Mouse (Mus musculus) central nervous system, embryonic 14 days (tissue): ENCODE results near the gene Ffar4. TPM values are rescaled to one million over a fixed set of nuclear protein-coding genes. Genes with fewer than 3 reads are reported as not detected.

Experiments used
- polyA plus RNA-seq: library from polyadenylated mRNA; depleted of rRNA; stranded (reverse); fragments of >200 nt; gene quantifications from 2 replicates; pipeline ENCODE4 v1.2.3, GENCODE M21; 2012; rRNA removed

Gene Ffar4
- polyA plus RNA-seq: 0.10 TPM in 1 of 2 replicates, not detected in the other

DNA sequence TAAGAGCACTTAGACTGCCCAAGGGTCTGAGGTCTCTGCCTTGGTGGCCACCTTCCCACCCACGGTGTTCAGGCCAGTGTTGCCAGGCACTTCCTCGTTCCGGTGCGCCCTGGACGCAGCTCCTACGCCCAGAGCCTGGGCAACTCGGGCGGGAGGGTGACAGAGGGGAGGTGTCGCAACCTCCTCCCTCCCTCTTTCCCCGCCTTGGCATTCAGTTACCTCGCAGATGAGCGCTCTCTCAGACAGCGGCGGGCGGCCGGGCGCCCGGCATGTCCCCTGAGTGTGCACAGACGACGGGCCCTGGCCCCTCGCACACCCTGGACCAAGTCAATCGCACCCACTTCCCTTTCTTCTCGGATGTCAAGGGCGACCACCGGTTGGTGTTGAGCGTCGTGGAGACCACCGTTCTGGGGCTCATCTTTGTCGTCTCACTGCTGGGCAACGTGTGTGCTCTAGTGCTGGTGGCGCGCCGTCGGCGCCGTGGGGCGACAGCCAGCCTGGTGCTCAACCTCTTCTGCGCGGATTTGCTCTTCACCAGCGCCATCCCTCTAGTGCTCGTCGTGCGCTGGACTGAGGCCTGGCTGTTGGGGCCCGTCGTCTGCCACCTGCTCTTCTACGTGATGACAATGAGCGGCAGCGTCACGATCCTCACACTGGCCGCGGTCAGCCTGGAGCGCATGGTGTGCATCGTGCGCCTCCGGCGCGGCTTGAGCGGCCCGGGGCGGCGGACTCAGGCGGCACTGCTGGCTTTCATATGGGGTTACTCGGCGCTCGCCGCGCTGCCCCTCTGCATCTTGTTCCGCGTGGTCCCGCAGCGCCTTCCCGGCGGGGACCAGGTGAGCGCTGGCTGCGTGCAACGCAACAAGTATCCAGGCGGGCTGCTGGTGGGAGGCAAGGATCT is at the start of gene Ffar4:
Ffar4 (plus strand) TSS at position 214 of the 901 bp plus-strand sequence.

DNA sequence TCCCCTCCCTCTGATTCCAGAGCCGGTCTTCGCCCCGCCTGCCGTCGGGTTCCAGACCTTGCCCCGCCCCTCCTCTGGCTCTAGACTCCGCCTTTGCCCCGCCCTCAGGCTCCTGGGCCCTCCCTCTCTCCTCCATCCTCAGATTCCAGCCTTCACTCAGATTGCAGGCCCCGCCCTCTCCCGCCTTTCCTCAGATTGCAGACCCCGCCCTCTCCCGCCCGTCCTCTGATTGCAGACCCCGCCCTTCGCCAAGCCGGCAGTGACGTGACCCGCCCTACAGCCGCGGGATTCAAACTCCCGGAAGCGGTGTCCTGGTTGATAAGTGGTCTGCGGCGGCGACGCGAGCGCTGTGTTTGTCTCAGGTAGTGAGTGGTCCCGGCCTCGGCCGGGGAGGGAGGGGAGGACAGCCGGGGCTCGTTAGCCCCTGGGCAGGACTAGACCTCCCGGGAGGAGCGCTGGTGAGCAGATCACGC is 42.1 kb upstream of the Ffar4 start, which contains the start of gene Cep55:
Cep55 (plus strand) TSS at position 292 of the 473 bp plus-strand sequence.

DNA sequence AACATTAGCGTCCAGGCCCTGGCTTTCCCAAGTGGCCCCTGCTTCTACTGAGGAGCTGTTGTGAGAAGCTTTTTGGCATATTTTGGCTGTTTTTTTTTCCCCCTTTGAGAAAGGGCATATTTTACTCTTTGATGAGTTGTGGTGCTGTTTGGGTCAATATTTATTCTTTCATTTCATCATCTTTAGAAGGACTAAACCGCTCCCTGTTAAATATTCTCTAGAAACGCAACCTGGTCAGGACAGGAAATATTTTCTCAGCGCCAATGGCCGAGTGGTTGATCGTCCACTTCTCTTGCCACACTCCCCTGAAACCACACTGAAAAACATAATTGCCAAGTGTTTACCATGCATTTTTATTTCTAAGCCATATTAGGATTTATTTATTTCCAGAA is 28.3 kb downstream of the Ffar4 start, which contains the start of gene Rbp4:
Rbp4 (minus strand) TSS at position 63 of the 392 bp plus-strand sequence.

DNA sequence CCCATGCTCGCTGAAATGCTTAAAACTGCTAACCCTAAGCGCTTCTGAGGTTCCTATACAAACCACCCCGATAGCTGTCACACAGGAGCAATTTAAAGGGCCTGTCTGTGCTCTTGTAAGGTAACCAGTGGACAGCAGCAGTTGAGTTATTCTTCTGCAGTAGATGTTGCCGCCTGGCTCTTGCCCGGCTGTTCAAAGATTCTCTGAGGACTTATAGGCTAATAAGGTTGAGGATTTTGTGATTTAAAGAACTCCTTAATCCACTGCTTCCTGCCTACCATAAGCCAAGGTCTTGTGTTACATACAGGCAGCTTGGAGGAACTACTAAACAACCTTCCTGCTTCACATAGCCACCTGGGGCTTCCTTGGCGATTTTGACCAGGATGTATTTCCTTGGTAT is 35.6 kb downstream of the Ffar4 start, which contains the start of gene Pde6c:
Pde6c (plus strand) TSS at position 301 of the 400 bp plus-strand sequence.

Other genes with a start within 250 kb of the Ffar4 start
- gene Myof, start 53.5 kb upstream of the Ffar4 start, polyA plus RNA-seq: 5.6 and 12.8 TPM in 2 replicates
- 14.4 and 22.9 TPM in 2 replicates for gene Cep55, start 42.1 kb upstream of the Ffar4 start, polyA plus RNA-seq
- 1.5 and 4.0 TPM in 2 replicates for gene Rbp4, start 28.2 kb downstream of the Ffar4 start, polyA plus RNA-seq
- gene Pde6c, start 35.7 kb downstream of the Ffar4 start, polyA plus RNA-seq: 0.30 and 0.31 TPM in 2 replicates
- gene Fra10ac1, start 127.1 kb downstream of the Ffar4 start, polyA plus RNA-seq: 36.0 and 42.7 TPM in 2 replicates
- 8.7 and 9.1 TPM in 2 replicates for gene Lgi1, start 167.5 kb downstream of the Ffar4 start, polyA plus RNA-seq